Mouse (Mus musculus) neural tube, embryonic 12.5 days (tissue): ENCODE data around the gene Tmem108. TPM values are rescaled to one million over a fixed set of nuclear protein-coding genes. Genes with fewer than 3 reads are reported as not detected.
A peak's percentile ranks its signal among the peaks of the same experiment; 100 is the strongest.

Experiments
- ATAC-seq: fragments of 200-750 bp; cut with Nextera tagmentation; 2 replicates; pipeline ENCODE4 v1.8.0; 2017; ENCODE audit warnings: low read depth, mild to moderate bottlenecking, moderate TSS enrichment, moderate library complexity; ENCODE audit not compliant: low FRiP score
- H3K27ac ChIP-seq: fragments of 300-500 bp; sonication (generic); 2 replicates; pipeline ENCODE4 v1.5.1; 2016
- H3K27me3 ChIP-seq: fragments of 300-500 bp; sonication (generic); replicated peaks from 2 replicates; pipeline ENCODE4 v1.6.1; 2016; ENCODE audit warnings: mild to moderate bottlenecking
- H3K36me3 ChIP-seq: fragments of 300-500 bp; sonication (generic); 2 replicates; pipeline ENCODE4 v1.6.1; 2016; ENCODE audit warnings: mild to moderate bottlenecking
- H3K4me1 ChIP-seq: fragments of 300-500 bp; sonication (generic); 2 replicates; pipeline ENCODE4 v1.6.1; 2016
- H3K4me2 ChIP-seq: fragments of 300-500 bp; sonication (generic); replicated peaks from 2 replicates; pipeline ENCODE4 v1.6.1; 2016; ENCODE audit warnings: mild to moderate bottlenecking
- H3K4me3 ChIP-seq: fragments of 300-500 bp; sonication (generic); 2 replicates; pipeline ENCODE4 v1.5.1; 2016
- H3K9ac ChIP-seq: fragments of 300-500 bp; sonication (generic); 2 replicates; pipeline ENCODE4 v1.6.1; 2016; ENCODE audit warnings: mild to moderate bottlenecking
- H3K9me3 ChIP-seq: fragments of 300-500 bp; sonication (generic); 2 replicates; pipeline ENCODE4 v1.6.1; 2016; ENCODE audit warnings: mild to moderate bottlenecking
- WGBS: fragments of 180-500 bp; shearing (Covaris S2); methylation state at CpG from one replicate; pipeline ENCODE4 v1.1.7; 2016; 5-methylcytosine and 5-hydroxymethylcytosine counted together
- polyA plus RNA-seq: library from polyadenylated mRNA; unstranded; fragments of >200 nt; fragmentation: Nextera tagmentation; extraction: Ambion mirVana; gene quantifications from 2 replicates; pipeline ENCODE4 v1.2.1, GENCODE M21; 2016

Gene Tmem108
- polyA plus RNA-seq, 1 experiment from 2014 or later, result 25.8 TPM

- Histone ChIP-seq H3K9me3 (no peaks in the 10 kb centered on the region), H3K27ac (no peak overlapping the region), H3K4me2 (peak overlapping the region; percentile 47), H3K4me3 (no peak overlapping the region), H3K9ac (0 out of 2 replicates have a peak overlapping the region, but pooled peaks have one; percentile 26), H3K27me3 (peaks cover 14% of the 10 kb centered on the region; the same call in 1 of the 2 replicates), H3K4me1 (peaks cover 13% of the 10 kb centered on the region; the same call in 1 of the 2 replicates), H3K36me3 (no peaks in the 10 kb centered on the region)
- WGBS, result 87% methylated on average over 7 of the region's 7 CpGs
- ATAC-seq, result no peak
Measured at GRCm38 (mm10) chr9:103758246-103758645, 3.4 kb downstream of the Tmem108 start.

DNA sequence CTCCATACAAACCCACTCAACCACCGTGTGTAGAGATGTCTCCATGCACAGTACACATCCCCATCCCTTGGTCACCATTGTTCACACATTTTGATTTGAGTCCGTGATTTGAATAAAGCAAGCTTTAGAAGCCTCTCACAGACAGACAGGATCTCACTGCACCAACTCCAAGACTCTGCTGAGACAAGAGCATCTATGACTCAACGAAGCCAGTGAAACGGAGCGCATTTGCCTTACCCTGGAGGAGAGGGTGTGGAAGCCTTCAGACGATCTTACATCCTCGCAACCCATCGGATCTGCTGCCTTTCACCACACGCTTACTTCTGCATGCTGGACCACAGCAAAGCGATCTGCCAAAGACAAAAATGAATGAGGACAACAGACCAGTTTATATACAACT lies 9.0 kb downstream of the Tmem108 start:
- Histone ChIP-seq H3K27me3 (no peaks in the 10 kb centered on the region), H3K4me1 (0 out of 2 replicates have a peak, but pooled peaks cover under 1% of the 10 kb centered on the region), H3K4me3 (no peak overlapping the region), H3K9me3 (no peaks in the 10 kb centered on the region), H3K9ac (no peak overlapping the region), H3K36me3 (no peaks in the 10 kb centered on the region), H3K4me2 (no peak overlapping the region), H3K27ac (no peak overlapping the region)
- WGBS, result 92% methylated on average over 10 of the region's 10 CpGs
- ATAC-seq, result no peak

DNA sequence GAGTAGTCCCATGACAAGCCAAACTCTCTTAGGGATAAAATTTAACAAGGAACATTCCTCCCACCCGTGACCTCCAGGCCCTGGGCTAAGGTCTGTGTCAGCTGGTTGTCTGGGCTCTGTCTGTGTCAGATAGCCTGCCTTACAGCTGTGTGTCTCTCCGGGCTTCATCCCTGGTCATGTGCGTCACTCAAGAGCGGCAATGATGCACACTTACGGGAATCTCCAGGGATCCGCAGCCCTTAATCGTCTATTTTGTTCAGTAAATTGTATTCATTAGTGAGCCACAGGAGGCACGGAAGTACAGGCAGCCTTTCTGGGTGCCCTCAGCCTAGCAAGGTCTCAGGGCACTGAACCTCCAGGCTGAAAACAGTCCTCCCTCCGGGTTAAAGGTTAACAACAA lies 10.1 kb downstream of the Tmem108 start:
- Histone ChIP-seq H3K36me3 (no peaks in the 10 kb centered on the region), H3K9ac (no peak overlapping the region), H3K27ac (no peak overlapping the region), H3K4me3 (no peak overlapping the region), H3K27me3 (no peaks in the 10 kb centered on the region), H3K4me2 (no peak overlapping the region), H3K4me1 (no peaks in the 10 kb centered on the region), H3K9me3 (no peaks in the 10 kb centered on the region)
- no peak for ATAC-seq
- WGBS, result 57% methylated on average over 9 of the region's 9 CpGs

DNA sequence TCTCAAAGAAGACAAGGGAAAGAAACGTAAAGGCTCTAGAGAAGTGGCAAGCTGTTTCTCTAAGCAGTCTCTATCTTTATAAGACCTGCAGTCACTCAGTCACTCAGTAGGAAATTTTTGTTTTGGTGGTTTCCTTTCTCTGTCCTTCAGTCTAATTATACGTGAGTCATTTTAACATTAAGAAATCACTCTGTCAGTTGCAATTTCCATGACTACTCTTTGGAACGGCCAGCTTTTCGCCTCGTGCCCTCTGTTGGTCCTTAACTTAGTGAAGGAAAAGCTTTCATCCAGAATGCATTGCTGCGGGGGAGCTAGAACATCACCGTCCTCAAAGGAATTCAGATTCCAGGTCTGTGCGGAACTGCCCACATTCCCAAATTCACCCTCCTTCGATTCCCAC lies 11.1 kb downstream of the Tmem108 start:
- no peak overlapping the region for H3K9ac ChIP-seq
- no peaks in the 10 kb centered on the region for H3K27me3 ChIP-seq
- H3K36me3 ChIP-seq, result no peaks in the 10 kb centered on the region
- no peak overlapping the region for H3K4me2 ChIP-seq
- H3K4me1 ChIP-seq, result no peaks in the 10 kb centered on the region
- H3K9me3 ChIP-seq, result no peaks in the 10 kb centered on the region
- no peak overlapping the region for H3K4me3 ChIP-seq
- H3K27ac ChIP-seq, result no peak overlapping the region
- ATAC-seq, result no peak
- 91% methylated on average over 9 of the region's 9 CpGs for WGBS

DNA sequence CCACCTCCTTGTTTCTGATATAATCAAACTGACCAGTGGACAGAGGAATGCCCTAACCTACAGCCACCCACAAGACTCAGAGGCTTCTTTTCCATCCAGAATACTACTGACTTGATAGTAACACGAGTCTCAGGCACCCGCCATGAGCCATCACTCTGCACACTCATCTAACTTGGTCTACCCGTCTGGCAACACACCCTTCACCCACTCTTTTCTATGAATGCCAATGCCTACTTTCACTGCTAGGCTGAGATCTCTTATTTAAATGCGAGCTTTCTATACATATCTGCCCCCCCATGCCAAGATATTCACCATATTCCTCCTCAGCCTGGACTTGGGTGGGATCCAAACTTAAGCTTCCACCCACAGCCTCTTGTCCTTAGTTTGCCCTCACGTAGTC lies 15.0 kb downstream of the Tmem108 start:
- Histone ChIP-seq H3K27me3 (no peaks in the 10 kb centered on the region), H3K4me1 (no peaks in the 10 kb centered on the region), H3K36me3 (no peaks in the 10 kb centered on the region), H3K9me3 (no peaks in the 10 kb centered on the region), H3K27ac (no peak overlapping the region), H3K4me3 (no peak overlapping the region), H3K4me2 (no peak overlapping the region), H3K9ac (no peak overlapping the region)
- ATAC-seq, result no peak
- 91% methylated on average over 5 of the region's 5 CpGs for WGBS

DNA sequence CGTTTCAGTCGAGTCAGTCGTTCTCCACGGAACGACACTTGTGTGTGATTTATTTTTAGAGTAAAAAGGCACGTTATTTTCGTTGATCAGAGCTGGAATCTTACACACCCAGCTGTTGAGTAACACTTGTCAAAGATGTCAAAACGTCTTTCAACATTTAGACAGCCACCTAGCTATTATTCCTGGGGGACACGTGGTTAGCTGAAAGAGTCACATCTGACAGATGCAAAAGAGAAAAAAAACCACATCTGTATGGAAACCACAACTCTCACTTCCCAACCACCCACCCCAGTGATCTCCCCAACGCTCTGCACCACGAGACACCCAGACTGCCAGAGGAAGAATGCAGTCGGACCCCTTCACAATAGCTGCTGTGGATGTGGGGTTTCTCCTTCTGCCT lies 21.5 kb downstream of the Tmem108 start:
- H3K9ac ChIP-seq, result no peak overlapping the region
- no peaks in the 10 kb centered on the region for H3K4me1 ChIP-seq
- ATAC-seq, result no peak
- no peaks in the 10 kb centered on the region for H3K36me3 ChIP-seq
- 72% methylated on average over 12 of the region's 12 CpGs for WGBS
- H3K4me3 ChIP-seq, result no peak overlapping the region
- H3K27ac ChIP-seq, result no peak overlapping the region
- no peak overlapping the region for H3K4me2 ChIP-seq
- peaks cover 5% of the 10 kb centered on the region; the same call in 1 of the 2 replicates for H3K9me3 ChIP-seq
- H3K27me3 ChIP-seq, result no peaks in the 10 kb centered on the region

GRCm38 (mm10) chr9:103739062-103739461 lies 22.6 kb downstream of the Tmem108 start:
- WGBS, result 92% methylated on average over 4 of the region's 4 CpGs
- H3K36me3 ChIP-seq, result no peaks in the 10 kb centered on the region

GRCm38 (mm10) chr9:103729716-103730115 lies 31.9 kb downstream of the Tmem108 start:
- Histone ChIP-seq H3K4me2 (no peak overlapping the region), H3K4me3 (no peak overlapping the region), H3K36me3 (no peaks in the 10 kb centered on the region), H3K27me3 (no peaks in the 10 kb centered on the region), H3K4me1 (no peaks in the 10 kb centered on the region), H3K9me3 (no peaks in the 10 kb centered on the region), H3K27ac (no peak overlapping the region), H3K9ac (no peak overlapping the region)
- 82% methylated on average over 2 of the region's 2 CpGs for WGBS
- ATAC-seq, result no peak

More at GRCm38 (mm10) chr9:103739062-103739461, 22.6 kb downstream of the Tmem108 start:
- Histone ChIP-seq H3K4me1 (no peaks in the 10 kb centered on the region), H3K4me2 (no peak overlapping the region), H3K27me3 (no peaks in the 10 kb centered on the region), H3K9ac (no peak overlapping the region), H3K4me3 (no peak overlapping the region), H3K27ac (no peak overlapping the region), H3K9me3 (peaks cover 5% of the 10 kb centered on the region; the same call in 1 of the 2 replicates)
- ATAC-seq, result no peak

GRCm38 (mm10) chr9:103726751-103727462 lies 34.7 kb downstream of the Tmem108 start:
- no peak overlapping the region for H3K27ac ChIP-seq
- no peak for ATAC-seq
- no peak overlapping the region for H3K9ac ChIP-seq
- no peaks in the 10 kb centered on the region for H3K9me3 ChIP-seq
- H3K4me3 ChIP-seq, result no peak overlapping the region
- H3K4me2 ChIP-seq, result no peak overlapping the region
- H3K36me3 ChIP-seq, result 0 out of 2 replicates have a peak, but pooled peaks cover 2% of the 10 kb centered on the region
- 90% methylated on average over 16 of the region's 16 CpGs for WGBS
- no peaks in the 10 kb centered on the region for H3K4me1 ChIP-seq
- no peaks in the 10 kb centered on the region for H3K27me3 ChIP-seq

DNA sequence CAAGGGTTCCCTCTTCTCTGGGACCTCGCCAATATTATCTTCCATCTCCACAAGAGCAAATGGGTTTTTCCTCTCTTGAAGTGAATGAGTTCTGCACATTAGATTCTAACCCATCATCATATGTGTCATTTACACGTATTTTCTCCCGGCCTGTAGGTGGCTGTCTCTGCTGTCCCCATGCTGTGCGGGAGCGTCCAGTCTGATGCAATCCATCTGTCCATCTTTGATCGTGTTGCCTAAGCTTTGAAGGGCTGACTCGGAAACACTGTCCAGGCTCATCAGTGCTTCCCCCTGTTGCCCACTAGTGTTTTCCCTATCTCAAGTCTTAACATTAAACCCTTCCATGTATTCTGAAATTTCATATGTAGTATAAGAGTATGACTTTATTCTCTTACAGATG lies 36.1 kb downstream of the Tmem108 start:
- Histone ChIP-seq H3K4me2 (no peak overlapping the region), H3K27me3 (no peaks in the 10 kb centered on the region), H3K36me3 (0 out of 2 replicates have a peak, but pooled peaks cover 2% of the 10 kb centered on the region), H3K27ac (no peak overlapping the region), H3K4me1 (no peaks in the 10 kb centered on the region), H3K9ac (no peak overlapping the region), H3K4me3 (no peak overlapping the region), H3K9me3 (no peaks in the 10 kb centered on the region)
- no peak for ATAC-seq
- 94% methylated on average over 7 of the region's 7 CpGs for WGBS

DNA sequence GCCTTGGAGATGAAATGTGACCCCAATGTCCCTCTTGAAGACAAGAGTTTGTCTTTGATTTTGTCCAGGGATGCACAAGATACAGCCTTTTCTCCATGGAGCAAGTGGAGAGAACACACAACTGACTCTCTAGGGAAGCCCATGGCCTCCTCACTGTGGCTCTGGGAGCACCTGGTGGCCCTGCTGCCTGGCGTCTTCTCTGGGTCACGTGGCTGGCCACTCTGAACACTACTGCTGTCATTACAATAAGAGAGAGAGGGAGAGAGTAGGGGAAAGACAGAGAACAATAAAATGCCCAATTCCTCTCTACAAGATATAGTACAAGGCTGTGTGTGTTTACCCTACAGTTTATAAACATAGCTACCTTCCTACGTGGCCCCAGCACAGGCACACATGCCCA lies 40.2 kb downstream of the Tmem108 start:
- WGBS, result 79% methylated on average over 3 of the region's 3 CpGs
- no peak overlapping the region for H3K4me3 ChIP-seq
- H3K4me1 ChIP-seq, result no peaks in the 10 kb centered on the region
- H3K36me3 ChIP-seq, result 0 out of 2 replicates have a peak, but pooled peaks cover 2% of the 10 kb centered on the region
- no peak for ATAC-seq
- H3K27me3 ChIP-seq, result no peaks in the 10 kb centered on the region
- no peak overlapping the region for H3K4me2 ChIP-seq
- no peak overlapping the region for H3K9ac ChIP-seq
- H3K27ac ChIP-seq, result no peak overlapping the region
- no peaks in the 10 kb centered on the region for H3K9me3 ChIP-seq

DNA sequence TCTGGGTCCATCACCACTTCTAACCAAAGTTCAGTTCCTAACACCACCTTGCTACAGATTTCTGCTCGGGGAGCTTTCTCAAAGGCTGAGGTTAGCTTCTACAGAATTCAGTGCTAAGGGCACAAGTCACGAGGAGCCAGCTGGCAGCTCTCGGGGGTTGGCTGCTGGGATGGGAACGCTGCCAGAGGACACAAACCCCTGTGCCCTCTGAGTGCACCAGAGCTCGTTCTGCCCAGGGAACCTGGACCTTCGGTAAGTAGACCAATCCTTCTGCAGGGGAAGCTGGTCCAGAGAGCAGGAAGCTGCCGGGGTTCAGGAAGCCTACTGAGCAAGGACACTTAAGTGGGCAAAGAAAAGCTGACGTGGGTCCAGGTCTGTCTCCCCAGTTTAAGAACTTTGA lies 40.6 kb downstream of the Tmem108 start:
- Histone ChIP-seq H3K9ac (no peak overlapping the region), H3K4me3 (no peak overlapping the region), H3K4me2 (no peak overlapping the region), H3K4me1 (no peaks in the 10 kb centered on the region), H3K27me3 (no peaks in the 10 kb centered on the region), H3K9me3 (no peaks in the 10 kb centered on the region), H3K36me3 (0 out of 2 replicates have a peak, but pooled peaks cover 2% of the 10 kb centered on the region), H3K27ac (no peak overlapping the region)
- no peak for ATAC-seq
- 91% methylated on average over 8 of the region's 8 CpGs for WGBS

GRCm38 (mm10) chr9:103720021-103720420 lies 41.6 kb downstream of the Tmem108 start:
- no peak overlapping the region for H3K9ac ChIP-seq
- WGBS, result 93% methylated on average over 11 of the region's 11 CpGs
- H3K4me1 ChIP-seq, result no peaks in the 10 kb centered on the region
- H3K9me3 ChIP-seq, result no peaks in the 10 kb centered on the region
- H3K27ac ChIP-seq, result no peak overlapping the region
- H3K4me2 ChIP-seq, result no peak overlapping the region
- H3K36me3 ChIP-seq, result 0 out of 2 replicates have a peak, but pooled peaks cover 2% of the 10 kb centered on the region
- no peak for ATAC-seq
- H3K27me3 ChIP-seq, result no peaks in the 10 kb centered on the region
- H3K4me3 ChIP-seq, result no peak overlapping the region
